Mouse (Mus musculus) adrenal gland, postnatal 36 days (tissue): ENCODE measurements around the gene Krt81. TPM values are rescaled to one million over a fixed set of nuclear protein-coding genes. Genes with fewer than 3 reads are reported as not detected.

Source experiments
- DNase-seq, 2 experiments: peaks; one replicate each; pipeline ENCODE4 v3.0.0; 2021; ENCODE audit warnings: mixed read lengths in 1 of 2
- total RNA-seq, 2 experiments: library from RNA; stranded (reverse); gene quantifications; 2 replicates each; pipeline ENCODE4 v1.2.3; 2021

Gene Krt81
- total RNA-seq, 2 experiments from 2014 or later: not detected

DNA sequence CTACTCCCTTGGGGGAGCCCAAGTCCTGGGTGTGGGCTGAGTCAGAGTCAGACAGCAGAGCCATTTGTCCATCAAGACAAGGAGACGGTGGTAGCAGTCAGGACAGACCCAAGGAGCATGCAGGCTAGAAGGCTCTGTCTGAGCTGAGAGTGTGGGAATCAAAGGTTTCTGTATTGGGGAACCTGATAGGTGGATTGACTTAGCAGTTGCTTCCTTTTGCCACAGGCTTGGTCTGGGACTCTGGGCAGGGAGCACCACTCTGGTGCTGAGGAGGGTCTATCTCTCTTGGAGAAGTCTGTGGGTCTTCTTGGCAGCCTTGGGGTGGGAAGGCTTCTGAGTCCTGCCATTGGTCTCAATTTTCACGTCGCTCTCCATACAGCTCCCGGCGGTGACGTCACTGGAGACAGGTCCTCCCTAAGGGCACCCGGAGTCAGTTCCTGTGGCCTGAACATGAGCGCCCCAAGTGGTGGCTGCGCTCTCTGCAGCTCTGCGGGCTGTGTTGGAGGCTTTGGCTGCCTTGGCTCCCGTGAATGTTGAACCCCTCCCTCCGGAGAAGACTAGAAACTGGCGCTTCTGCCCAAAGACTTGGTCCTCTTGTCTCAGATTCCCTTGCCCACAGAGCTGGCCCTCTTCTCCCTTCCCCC lies 10.3 kb downstream of the Krt81 start:
- DNase-seq: peak; percentile 86 to 88

DNA sequence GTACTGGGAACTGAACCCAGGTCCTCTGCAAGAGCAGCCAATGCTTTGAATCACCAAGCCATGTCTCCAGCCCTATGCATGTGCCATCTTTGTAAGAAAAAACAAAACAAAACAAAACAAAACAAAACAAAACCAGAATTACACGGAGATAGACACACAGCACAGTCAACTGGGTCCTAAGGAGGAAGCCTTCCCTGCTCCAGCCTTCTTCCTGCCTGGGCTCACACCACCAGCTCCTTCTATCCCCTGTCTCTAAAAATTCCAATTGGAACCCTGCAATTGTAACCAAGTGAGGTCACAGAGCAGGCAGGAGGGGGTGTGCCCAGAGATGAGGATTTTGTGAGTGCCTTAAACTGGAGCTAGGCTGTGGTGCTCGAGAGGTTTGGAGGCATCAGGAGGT lies 16.1 kb downstream of the Krt81 start, which contains the start of gene Krt88:
Krt88 (plus strand) TSS at position 301 of the 400 bp plus-strand sequence.
- no peak for DNase-seq

DNA sequence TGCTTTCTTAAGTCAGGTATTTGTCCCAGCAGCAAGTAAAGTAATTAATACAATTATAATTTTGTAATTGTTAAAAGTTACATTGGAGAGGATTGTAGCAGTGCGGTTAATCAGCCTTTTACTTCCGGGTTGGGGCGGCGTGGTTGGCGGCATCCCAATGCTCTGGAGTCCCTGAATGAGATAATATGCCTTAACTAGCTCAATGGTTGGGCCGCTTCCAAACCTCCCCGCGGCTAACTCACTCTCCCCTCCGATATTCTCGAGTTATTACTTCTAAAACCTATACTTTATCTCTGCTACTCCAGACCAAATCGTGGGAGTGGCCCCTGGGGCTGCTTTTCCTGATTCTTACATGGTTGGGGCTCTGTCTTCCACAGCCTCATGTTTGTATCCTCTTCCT lies 17.0 kb downstream of the Krt81 start:
- no peak for DNase-seq

DNA sequence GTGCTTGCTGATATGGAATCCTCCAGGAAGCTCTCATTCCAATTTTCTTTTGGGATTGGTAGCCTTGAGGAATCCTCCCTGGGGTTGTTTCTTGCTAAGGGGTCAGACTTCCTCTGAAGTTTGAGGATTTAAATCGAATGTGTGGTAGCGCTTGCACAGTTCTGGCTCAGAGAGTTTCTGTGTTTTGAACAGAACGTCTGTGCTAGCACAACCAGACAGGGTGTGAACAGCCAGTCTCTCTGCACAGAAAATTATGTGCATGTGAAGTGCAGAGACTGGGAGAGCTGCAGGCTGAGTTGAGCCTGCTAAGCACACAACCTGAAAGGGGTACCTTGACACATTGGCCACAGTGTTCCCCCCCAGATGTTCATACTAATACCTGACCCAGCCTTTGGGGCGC lies 22.7 kb downstream of the Krt81 start:
- DNase-seq: no peak

DNA sequence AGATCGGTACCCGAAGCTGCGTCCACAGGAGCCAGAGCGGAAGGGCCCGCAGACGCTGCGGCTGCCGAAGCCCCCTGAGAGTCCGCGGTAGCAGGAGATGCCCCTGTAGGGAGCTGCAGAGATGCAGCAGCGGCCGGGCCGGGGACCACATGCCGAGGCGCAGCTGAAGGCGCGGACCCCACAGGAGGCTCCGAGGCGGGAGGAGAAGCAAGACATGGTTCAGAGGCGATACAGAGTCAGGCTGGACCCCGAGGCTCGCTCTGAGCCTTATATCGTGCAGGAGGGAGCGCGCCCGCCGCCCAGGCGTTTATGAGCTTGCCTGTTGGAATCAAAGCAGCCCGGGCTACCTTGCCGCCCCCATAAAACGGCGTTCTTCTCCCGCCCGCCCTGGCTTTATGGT lies 25.0 kb downstream of the Krt81 start, which contains the start of gene Krt87:
Krt87 (minus strand) TSS at position 250 of the 400 bp plus-strand sequence.
- no peak for DNase-seq

DNA sequence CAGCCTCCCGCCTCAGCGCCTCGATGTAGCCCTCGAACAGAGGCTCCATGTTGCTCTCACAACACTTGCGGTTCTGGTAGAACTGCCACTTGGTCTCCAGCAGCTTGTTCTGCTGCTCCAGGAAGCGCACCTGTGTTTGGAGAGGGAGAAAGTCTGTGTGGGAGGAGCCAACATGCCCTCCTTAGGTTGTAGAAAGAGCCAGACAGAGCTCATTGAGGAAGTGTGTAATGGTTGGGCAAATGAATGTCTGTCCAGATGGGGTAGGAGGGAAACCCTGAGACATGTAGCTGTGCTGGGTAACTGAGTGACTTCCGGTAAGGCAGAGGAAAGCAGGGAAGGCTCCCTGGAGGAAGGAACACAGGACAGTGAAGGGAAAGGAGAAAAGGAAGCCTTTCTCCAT lies 26.9 kb downstream of the Krt81 start:
- no peak for DNase-seq

DNA sequence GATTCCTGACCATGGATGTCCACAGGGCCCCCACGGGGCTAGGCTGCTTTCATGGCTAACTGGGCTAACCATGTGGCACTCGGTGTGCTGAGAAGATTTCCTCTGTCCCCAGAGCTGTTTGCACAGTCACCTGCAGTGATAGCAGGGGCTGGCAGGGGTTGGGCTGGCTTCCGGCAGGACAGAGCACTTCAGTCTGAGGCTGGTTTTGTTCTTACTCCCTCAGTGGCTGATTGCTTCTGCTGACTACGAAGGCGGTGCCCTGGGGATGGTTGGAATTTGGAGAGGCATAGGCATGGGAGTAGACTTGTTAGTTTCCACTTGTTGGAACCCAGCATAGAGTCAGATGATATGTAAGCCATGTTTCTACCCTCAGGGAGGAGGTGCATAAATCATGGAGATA lies 38.6 kb downstream of the Krt81 start:
- DNase-seq: no peak

DNA sequence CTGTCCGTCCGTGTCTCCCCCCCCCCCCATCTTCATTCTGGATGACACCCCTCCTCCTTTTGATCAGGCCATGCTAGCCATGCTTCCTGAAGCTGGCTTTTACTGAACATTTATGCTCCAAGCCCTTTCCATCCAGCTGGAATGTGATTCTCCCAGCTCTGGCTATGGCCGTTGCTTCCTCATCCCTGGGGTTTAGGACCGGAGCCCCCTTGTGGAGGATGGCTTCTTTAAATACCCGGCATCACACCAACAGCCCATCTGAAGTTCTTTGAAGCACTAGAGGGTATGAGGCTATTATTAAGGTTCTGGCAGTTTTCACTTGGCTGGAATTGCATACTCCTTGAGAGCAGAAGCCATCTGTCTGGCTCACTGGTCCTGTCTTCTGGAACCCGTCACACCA lies 42.6 kb downstream of the Krt81 start:
- DNase-seq: no peak

DNA sequence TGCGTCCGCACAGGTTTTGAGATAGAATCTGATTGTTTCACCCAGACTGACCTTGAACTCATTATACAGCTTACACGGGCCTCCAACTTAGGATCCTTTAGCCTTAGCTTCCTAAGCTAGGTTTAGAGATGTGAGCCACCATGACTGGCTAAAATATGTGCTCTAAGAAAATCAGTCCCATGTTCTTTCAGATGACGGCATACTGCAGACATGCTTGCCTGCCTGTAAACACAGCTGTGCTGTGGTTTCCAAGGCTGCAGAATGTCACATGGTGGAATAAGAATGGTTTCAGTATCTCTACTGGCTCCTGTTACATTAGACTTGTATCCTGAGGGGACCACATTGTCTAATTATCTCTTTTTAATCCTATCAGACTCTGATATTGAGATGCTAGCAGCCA lies 44.6 kb downstream of the Krt81 start:
- DNase-seq: no peak

DNA sequence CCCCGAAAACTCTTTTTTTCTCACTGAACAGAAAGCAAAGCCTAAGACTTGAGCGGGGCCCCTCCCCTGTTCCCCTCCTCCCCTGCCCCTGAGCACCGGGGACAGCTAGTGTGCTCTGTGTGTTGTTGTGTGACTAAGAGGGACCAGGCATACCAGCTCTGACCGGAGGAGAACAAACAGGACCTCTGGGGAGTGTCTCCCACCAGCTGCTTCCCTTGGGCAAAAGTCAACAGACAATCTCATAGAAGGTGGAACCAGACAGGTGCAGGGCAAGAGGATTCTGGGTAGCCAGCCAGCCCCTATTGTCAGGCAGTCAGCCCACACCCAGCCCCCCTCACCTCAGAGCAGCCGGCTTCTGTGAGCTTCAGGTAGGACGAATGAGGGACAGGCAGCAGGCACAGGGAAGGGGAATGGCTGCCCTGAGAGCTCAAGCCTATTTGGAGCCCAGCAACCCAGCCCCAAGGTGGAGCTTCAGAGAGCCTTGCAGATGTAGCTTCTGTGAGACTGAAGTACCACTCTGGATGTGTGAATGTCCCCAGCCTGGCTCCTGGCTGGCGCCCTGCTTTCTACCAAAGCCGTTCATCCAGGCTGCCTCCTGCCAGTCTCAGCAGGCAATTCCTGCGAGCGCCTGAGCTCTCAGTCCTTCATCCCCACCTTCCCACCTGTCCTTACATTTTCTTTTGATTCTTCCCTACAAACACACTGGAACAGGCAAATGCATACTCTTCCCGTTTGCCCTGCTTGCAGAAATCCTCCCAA lies 48.6 kb downstream of the Krt81 start:
- no peak for DNase-seq

DNA sequence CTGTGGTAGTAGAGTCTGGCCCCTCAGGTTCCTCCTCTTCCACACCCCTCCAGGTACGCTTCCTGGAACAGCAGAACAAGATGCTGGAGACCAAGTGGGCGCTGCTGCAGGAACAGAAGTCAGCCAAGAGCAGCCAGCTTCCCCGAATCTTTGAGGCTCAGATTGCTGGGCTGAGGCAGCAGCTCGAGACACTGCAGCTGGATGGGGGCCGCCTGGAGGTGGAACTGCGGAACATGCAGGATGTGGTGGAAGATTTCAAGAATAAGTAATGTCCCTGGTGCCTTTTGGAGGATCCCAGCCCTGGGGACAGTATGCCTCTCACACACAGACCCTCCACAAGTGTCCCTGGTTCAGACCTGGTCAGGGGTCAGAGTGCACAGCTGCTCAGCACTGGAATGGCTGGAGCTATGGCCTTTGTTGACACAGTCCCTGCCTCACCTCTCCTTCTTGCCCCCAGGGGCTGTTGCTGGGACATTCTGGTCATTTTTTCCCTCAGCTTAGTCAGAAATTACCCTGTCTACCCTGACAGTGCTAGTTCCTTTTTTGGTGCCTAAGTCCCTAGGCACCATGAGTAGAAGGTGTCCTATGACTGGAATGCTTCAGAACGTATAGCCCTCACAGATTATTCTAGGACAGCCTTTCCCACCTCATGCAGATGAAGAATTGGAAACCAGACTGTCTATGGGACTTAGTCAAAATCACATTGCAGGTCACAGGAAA lies 49.5 kb downstream of the Krt81 start:
- DNase-seq: no peak

DNA sequence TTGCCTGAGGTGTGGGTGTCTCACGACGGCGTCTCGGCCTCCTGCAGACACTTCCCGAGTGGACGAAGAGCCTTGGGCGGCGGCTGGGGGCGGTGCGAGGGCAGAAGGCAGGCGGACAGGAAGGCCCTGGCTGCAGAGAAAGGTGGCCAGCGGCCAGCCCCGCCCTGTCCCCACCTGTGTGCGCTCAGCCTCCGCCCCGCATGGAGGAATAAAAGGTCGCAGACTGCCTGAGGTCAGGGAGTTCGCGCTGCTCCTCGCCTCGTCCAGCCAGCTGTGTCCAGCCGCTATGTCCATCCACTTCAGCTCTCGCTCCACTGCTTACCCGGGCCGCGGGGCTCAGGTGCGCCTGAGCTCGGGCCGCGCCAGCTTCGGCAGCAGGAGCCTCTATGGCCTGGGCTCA lies 51.4 kb downstream of the Krt81 start:
- DNase-seq: no peak

DNA sequence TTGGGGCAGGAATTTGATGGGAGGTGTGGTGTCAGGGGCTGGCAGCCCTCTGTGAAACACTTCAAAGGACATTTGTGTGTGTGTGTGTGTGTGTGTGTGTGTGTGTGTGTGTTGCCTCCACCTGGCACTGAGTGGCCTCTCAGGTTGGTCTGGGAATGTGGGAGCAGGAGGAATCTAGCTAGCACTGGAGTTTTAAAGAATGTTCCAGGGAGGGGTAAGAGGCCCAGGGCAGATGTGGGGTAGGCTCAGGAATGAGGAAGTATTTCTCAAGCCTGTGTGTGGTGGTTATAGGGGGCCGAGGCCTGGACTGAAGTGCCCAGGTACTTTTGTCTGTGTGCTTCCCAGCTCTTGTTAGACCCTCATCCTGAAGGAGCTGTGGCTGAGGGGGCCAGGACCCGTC lies 52.8 kb downstream of the Krt81 start, which contains the start of gene Krt7:
Krt7 (plus strand) TSS at position 269 of the 400 bp plus-strand sequence.
- DNase-seq: no peak

Other genes with a start within 250 kb of the Krt81 start
- 10 to 100 TPM; 18.7 to 60.1 TPM for gene Grasp, start 239.6 kb downstream of the Krt81 start, total RNA-seq
- gene Nr4a1, start 209.5 kb downstream of the Krt81 start, total RNA-seq: 1,000 to 10,000 TPM in 1 of 2 experiments, 100 to 1,000 TPM in 1; 924 to 1,160 TPM
- 10 to 100 TPM; 53.6 to 90.1 TPM for gene Atg101, start 179.5 kb downstream of the Krt81 start, total RNA-seq
- gene 6030408B16Rik, start 170.5 kb downstream of the Krt81 start, total RNA-seq: under 1 TPM; 0.36 to 0.40 TPM
- gene Krt80, start 93.6 kb downstream of the Krt81 start, total RNA-seq: 1 to 10 TPM; 1.4 to 2.0 TPM
- 1 to 10 TPM in 1 of 2 experiments, under 1 TPM in 1; 0.89 to 1.8 TPM for gene Krt7, start 52.7 kb downstream of the Krt81 start, total RNA-seq
- gene Krt87, start 24.9 kb downstream of the Krt81 start, total RNA-seq: not detected
- gene Krt88, start 16.0 kb downstream of the Krt81 start, total RNA-seq: not detected
- not detected for gene Krt86, start 9.7 kb upstream of the Krt81 start, total RNA-seq
- not detected for gene Krt83, start 27.8 kb upstream of the Krt81 start, total RNA-seq
- not detected for gene Gm49425, start 53.5 kb upstream of the Krt81 start, total RNA-seq
- gene Krt84, start 69.1 kb upstream of the Krt81 start, total RNA-seq: not detected
- gene Krt82, start 86.9 kb upstream of the Krt81 start, total RNA-seq: not detected
- gene Krt90, start 99.2 kb upstream of the Krt81 start, total RNA-seq: not detected
- gene Krt75, start 110.2 kb upstream of the Krt81 start, total RNA-seq: not detected
- not detected for gene Gm5414, start 164.4 kb upstream of the Krt81 start, total RNA-seq
- gene Gm5478, start 183.6 kb upstream of the Krt81 start, total RNA-seq: not detected
- gene Krt6b, start 216.5 kb upstream of the Krt81 start, total RNA-seq: not detected
- not detected for gene Krt6a, start 230.6 kb upstream of the Krt81 start, total RNA-seq
- not detected for gene Krt5, start 249.1 kb upstream of the Krt81 start, total RNA-seq